Mouse (Mus musculus) spleen, embryonic (tissue): ENCODE data around the gene Vopp1.

Experiments used
- CTCF ChIA-PET: fragments of 350-600 bp; sonication (Branson Sonifier 250); formaldehyde crosslinking; loops from one replicate; lab custom pipeline; 2022; lab: Charles Lee

The Vopp1 gene

GRCm38 (mm10) chr6:57784251-57784650 is 40.7 kb downstream of the Vopp1 start:
- CTCF ChIA-PET, result no interaction called here

DNA sequence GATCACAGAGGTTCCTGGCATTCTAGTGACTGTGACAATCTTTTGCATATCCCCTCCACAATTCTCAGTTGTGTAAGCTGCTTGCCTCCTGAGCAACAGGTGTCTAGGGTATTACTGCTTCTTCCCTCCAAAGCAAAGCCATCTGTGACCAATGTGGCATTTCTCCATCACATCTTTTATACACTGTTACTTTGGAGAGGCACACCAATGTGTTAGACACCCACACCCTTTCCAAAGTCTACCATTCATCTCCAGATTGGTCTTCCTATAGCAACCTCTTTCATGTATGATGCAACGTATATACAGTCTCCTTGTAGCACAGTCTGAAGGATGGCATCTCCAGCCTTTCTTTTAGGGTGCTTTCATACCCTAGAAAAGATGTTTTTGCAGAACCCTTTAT is 42.3 kb downstream of the Vopp1 start:
- CTCF ChIA-PET, result no interaction called here

- CTCF ChIA-PET, result no interaction called here
These were observed 44.6 kb downstream of the Vopp1 start for GRCm38 (mm10) chr6:57780359-57780758.

DNA sequence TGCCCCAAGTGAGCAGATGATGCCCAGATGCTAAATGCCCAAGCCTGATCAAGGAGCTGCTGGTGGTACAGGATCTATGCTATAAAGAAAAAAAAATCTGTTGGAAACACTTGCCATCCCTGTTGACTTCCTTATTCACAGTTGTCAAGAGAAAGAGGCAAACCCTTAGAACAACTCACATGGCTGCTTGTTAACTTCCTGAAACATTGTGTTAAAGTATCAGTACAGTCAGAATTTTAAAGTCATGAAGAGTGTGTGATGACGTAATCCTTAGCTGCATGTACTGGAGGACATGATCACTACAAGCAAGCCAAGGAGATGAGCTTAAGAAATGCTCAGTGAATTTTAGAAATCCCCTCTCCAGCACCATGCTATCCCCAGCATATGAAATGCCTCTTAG is 51.2 kb downstream of the Vopp1 start:
- CTCF ChIA-PET, result no interaction called here

DNA sequence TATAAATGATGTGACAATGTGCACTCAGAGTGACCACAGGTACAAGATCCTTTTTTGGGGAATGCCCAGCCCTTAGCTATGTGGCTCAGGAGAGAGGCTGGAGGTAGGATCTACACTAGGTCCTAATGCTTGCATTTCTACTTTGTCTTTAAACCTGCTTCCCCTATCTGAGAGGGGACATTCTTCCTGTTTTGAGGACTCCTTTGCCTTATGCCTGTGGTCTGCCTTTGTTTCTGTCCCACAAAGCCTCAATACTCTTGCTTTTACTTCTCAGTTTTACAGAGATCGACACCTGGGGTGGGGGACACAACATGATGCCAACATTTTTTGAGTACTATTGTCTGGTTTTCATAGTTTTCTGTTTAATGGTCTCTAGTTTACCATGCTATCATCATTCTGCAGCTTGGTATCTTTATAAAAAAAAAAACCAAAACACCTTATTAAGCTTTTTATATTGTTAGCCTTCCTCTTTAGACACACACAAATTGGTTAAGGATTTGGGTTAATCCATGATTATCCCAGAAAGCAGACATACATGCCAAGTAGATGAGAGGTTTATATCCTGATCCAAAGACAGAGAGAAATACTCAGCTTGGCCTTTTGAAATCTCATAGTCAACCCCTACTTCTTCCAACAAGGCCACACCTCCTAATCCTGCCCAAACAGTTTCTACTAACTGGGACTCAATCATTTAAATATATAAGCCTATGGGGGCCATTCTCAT is 54.3 kb downstream of the Vopp1 start:
- CTCF ChIA-PET, result no interaction called here

DNA sequence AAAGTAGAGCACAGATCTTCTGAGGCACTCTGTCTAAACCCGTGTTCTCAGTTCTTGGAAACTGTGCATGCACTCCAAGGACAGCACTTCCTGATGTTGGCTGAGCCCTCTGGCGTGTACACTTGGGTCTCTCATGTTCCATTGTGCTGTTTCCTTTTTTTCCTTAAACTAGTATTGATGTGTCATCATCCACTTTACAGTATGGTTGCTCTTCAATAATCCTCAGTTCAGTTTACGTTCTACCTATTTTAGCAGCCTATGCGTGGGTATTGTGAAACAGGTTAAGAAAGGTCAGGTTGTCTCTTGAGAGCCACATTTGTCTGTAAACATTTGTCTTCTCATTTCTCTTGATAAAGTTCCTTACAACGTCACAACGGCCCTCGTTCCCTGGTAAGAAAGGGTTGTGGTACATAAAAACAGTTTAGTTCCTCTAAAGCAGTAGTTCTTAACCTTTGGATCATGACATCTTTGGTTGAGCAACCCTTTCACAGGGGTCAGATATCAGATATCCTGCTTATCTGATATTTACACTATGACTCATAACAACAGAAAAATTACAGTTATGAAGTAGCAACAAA is 55.9 kb downstream of the Vopp1 start:
- CTCF ChIA-PET, result no interaction called here

DNA sequence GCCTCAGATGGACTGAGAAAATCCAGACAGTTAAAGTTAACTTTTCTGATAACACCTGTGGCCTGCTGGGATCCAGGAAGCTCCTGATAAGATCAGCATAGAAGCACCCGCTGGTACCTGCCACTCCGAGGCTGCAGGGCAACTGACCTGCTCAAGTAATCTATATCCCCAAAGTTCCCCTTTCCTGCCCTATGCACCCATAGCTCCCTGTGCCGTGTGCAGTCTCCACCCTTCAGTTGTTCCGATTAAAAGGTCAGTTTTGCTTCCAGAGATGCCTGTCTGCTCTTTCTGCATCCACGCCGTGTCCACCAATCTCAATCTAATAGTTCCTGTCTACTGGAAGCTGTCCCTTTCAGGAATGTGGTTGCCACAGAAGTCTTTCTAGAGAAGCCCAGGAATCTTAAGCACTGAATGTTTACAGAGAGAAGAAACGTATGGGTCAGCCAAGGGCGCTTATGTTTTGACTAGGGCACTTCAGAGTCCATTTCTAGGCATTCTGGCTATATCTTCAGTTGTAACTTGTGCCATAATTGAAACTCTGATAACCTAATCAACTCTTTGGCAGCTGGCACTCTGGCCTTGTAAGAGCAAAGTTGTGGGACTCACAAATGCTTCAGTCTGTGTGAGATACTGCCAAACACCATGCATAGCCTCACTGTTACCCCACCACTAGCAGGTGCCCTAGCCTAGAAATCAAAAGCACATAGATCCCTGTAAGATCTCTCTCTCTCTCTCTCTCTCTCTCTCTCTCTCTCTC is 57.7 kb downstream of the Vopp1 start:
- CTCF ChIA-PET, result no interaction called here

DNA sequence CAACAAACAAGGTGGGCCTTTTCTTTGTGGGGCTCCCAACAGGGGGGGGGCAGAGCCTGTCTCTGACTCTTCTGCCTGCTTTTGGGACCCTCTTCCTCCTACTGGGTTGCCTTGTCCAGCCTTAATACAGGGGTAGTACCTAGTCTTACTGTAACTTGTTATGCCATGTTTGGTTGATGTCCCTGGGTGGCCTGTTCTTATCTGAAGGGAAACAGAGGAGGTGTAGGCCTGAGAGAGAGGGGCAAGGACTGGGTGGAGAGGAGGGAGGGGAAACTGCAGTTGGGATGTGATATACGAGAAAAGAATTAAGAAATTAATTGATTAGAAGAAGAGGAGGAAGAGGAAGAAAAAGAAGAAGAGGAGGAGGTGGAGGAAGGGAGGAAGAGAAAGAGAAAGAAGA is 58.7 kb downstream of the Vopp1 start:
- CTCF ChIA-PET, result no interaction called here

DNA sequence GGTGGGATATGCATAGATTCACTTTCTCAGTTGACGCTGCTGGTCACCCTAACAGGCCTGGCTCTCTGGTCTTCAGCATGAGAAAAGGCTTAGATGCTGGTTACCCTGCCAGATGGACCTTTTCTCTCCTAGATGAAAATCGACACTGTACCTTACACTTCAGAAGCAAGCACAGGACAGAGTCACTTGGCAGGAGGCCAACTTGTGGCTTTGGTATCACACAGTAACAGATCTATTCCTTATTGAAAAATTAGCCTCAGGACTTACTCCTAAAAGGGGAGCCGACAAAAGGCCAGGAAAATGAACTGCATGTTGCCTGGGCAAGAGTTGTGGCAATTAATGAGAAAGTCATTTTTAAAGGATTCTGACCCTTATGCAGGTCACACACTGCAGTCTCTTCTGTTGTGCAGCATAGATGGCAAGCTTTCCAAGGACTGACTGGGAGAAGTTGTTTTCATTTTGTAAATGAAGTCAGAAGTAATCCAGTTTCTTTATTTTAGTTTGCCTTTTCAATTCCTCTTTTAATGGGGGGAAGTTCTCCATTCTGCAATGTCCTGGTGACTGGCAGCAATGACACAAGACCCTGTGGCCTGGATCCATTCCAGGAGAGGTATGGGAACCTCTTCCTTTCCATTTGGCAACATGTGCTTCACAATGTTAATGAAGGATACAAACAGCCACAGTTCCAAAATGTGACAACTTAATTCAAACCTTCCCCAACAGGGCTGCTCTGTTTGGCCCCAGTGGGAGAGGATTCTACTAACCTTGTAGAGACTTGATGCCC is 59.7 kb downstream of the Vopp1 start:
- CTCF ChIA-PET, result no interaction called here

GRCm38 (mm10) chr6:57763054-57763453 is 61.9 kb downstream of the Vopp1 start:
- CTCF ChIA-PET, result no interaction called here

DNA sequence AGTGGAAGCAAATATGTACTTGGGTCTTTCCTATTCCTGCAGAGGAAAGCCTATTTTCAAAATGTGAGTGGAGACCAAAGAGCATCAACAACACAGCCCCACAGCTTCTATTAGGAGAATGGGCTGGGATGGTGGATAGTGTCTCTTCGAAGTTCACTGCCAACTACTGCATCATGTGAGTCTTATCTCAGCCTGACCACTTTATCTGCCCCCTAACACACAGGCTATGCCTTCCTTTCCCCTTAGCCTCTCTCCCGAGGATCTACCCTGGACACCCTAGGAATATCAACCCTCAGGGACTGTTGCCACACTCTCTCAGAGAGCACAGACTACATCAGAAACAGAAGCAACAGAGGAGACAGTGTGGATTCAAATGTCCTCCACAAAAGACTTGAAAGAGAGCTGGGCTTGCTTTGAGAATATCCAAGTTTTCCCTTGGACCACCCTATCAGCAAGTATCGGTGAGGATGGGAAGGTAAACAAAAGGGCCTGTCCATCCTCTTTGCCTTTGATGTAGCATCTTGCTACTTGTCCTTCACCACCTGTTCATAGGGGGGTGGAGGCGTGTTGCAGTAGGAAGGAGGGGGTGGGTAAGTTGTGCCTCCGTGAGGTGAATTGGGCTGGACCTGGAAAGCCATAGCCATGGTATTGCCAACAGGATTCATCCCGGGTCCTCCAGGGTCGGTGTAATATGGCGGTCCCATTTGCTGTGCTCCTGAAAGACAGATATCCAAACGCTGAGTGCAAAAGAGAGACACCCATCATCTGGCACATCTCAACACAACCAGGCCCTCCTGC is 70.8 kb downstream of the Vopp1 start:
- CTCF ChIA-PET, result no interaction called here

- CTCF ChIA-PET, result no interaction called here
These were observed 79.2 kb downstream of the Vopp1 start for GRCm38 (mm10) chr6:57745748-57746129.

DNA sequence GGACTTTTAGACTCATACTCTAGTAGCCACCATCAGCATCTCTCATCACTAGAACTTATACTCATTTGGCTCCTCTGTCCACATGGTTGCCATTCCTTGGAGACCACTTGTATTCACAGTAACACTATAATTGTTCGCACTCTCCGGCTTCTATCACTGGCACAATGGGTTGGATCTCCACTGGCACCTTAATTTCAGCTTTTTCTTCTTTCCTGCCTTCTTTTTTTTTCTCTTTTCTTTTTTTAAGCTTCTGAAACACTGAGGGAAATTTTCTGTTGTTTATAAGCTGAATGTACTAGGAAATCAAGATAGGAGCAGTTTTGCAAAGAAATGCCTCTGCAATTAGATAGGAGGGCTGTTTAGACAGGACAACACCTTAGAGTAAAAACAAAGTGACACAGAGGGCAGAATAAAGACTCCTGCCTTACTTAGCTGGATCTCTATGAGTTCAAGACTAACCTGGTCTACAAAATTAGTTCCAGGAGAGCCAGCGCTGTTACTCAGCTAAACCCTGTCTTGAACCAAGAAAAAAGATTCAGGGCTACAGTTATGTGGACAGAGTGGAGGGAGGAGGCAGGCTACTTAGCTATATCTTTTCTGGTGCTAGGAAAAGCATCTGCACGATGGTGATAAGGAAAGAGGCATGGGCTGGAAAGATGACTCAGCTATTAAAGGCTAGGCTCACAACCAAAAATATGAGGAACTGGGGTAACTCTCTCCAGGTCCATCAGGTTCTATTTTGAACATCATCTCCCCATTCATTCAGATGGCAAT is 79.8 kb downstream of the Vopp1 start:
- CTCF ChIA-PET, result no interaction called here

DNA sequence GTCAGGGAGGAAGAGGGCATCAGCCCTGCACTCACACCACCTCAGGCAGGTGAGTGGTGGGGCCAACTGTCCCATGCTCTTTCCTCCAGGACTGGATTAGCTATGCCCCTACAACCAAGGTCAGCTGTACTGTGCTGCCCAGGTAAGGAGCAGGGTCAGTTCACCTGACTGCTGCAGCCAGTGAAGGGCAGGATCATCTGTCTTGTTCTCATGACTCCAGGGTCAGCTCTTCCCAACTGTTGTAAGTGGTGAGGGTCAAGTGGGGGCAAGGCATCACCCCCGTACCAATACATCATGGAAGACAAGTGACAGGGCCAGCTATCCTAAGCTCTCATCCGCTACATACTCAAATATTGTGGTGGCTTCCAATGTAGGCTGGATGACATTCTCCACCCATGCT is 80.8 kb downstream of the Vopp1 start:
- CTCF ChIA-PET, result no interaction called here

GRCm38 (mm10) chr6:57743333-57743732 is 81.6 kb downstream of the Vopp1 start:
- CTCF ChIA-PET, result interaction anchor here (1.0 kb wide), 1 partner anchor 118 kb away, joined by 5 read pairs; no protein-coding TSS in a partner anchor

DNA sequence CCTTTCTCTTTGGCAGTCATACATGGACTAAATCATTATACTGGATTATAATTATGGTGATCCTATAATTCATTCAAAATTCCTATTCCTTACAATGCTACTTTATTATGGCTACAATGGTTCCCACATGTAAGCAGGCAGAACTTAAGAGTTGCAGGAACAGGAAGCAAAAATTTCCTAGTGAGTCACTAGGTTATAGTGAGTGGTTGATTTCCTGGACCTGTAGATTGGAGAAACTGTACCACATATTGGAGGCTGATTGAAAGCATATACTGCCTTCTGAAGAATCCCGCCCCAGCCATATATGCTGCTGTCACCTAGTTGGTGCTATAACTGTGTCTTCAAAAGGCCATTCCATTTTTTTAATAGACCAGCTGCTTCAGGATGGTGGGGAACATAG is 82.2 kb downstream of the Vopp1 start:
- CTCF ChIA-PET, result interaction anchor here (0.6 to 1.0 kb wide), 2 partner anchors 118 to 1133 kb away, joined by 4 to 5 read pairs; no protein-coding TSS in a partner anchor

DNA sequence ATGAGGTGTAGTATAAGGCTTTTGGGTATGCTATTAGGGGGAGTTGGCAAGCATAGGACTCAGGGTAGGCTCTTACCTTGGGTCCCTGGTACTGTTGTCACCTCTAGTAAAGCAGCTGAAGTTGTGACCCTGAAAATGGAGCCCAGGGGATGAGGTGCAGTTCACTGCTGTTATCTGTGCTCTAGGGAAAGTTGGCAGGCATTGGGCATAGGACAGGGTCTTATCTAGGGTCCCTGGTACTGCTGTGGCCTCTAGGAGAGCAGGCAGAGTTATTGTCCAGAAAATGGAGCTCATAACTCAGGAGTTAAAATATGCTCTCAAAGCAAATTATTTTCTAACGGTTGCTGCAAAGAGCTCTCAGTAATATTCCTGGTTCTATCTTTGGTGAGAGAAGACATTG is 103.6 kb downstream of the Vopp1 start:
- CTCF ChIA-PET, result no interaction called here

DNA sequence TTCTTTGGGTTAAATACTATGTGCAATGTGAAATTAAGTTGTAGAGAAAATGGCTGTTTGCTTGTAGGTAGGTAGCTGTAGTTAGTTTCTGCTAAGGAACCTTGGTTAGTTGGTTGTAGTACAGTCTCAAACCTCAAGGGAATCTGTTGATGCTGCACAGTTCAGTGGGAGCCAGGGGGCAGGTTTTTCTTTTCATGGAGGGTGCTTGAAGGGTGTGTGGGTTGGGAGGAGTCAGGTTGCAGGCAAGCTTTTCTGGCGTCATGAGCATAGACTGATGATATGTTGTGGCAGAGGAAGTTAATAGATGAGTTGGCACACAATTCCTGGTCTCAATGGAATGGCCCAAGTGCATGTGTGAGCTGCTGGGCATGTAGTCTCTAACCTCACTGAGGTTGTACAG is 113.2 kb downstream of the Vopp1 start:
- CTCF ChIA-PET, result no interaction called here

GRCm38 (mm10) chr6:57706721-57707120 is 118.2 kb downstream of the Vopp1 start:
- CTCF ChIA-PET, result no interaction called here

DNA sequence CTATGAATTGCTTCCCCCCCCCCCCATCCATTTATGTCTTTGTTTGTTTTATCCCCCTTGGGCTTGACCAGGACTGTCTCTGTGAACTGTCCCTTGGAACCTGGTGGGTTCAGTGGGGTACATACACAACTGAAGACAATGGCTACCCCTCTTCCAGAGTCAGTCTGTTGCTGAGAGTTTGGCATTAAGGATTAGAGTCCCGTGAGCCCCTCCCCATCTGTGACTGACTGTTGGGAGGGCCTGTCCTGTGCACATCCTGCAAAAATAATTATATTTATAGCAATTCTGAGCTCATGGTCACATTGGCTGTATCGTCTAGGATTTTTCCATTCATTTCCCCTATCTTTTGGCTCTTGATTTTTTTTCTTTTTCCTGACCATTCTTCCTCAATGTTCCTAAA is 121.3 kb downstream of the Vopp1 start:
- CTCF ChIA-PET, result no interaction called here
